In the genomic region with DNA sequence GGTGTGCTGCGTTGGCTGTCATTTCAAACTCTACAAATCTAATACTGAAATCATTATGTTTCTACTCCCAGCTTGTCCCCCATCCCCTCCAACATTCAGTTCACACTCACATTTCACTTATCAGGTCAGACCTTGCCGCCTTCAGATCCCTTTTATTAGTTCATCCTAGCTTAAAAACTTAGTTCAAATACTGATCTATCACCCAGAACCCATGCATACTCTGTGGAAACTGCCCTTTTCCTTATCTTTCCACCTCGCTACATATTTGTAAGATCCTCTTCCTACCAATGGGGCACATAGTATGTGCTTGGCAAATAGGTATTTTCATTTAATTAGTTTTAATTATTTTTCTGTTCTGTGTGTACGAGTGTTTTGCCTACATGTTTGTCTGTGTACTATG, we compare ENCODE assay signal across 17 mouse cellular contexts. TPM values are rescaled to one million over a fixed set of nuclear protein-coding genes. Genes with fewer than 3 reads are reported as not detected.
"Had no signal": no experiment of that assay in that cellular context is flagged by ENCODE, and none has a peak within 500 bp of the region (broad histone marks: within the 10 kb centered on the region; RNA-seq: fewer than 3 reads in every experiment).

No protein-coding gene starts in this region.

- H3K27me3 ChIP-seq: neural tube, embryonic 13.5 days; neural tube, embryonic 15.5 days; stomach, embryonic 15.5 days had no signal

- H3K36me3 ChIP-seq: neural tube, embryonic 13.5 days; neural tube, embryonic 15.5 days; stomach, embryonic 15.5 days had no signal

- DNase-seq: retina, postnatal 1 day; right cerebral cortex, adult 18-20 months; right cerebral cortex, postnatal 14 days; right cerebral cortex, postnatal 25 days; right cerebral cortex, postnatal 4 days; spleen, adult 18-20 months; thymus, adult 18-20 months; thymus, adult 2 months; thymus, postnatal 14 days; thymus, postnatal 25 days; thymus, postnatal 36 days; thymus, postnatal 4 days had no signal

- H3K4me3 ChIP-seq: neural tube, embryonic 13.5 days; neural tube, embryonic 15.5 days; stomach, embryonic 15.5 days had no signal

- H3K4me1 ChIP-seq: neural tube, embryonic 13.5 days; neural tube, embryonic 15.5 days; stomach, embryonic 15.5 days had no signal

- H3K27ac ChIP-seq: neural tube, embryonic 13.5 days; neural tube, embryonic 15.5 days; stomach, embryonic 15.5 days; stomach, postnatal 0 days had no signal

- H3K9ac ChIP-seq: neural tube, embryonic 13.5 days; neural tube, embryonic 15.5 days; stomach, embryonic 15.5 days had no signal

- H3K9me3 ChIP-seq: neural tube, embryonic 13.5 days; neural tube, embryonic 15.5 days; stomach, embryonic 15.5 days had no signal

RNA-seq across cellular contexts. Expression of gene P4ha3, which starts 41.1 kb away (rescaled TPM):
- total RNA-seq: neutrophil, adult 5-6 weeks had no signal
